Mouse (Mus musculus) mesoderm, embryonic 11.5 days (tissue): ENCODE data around the gene Rasa3.
A peak's percentile ranks its signal among the peaks of the same experiment; 100 is the strongest.

Experiments used
- DNase-seq: peaks from one replicate; pipeline ENCODE4 v3.0.0-alpha.2; 2012; ENCODE audit warnings: low read depth, low spot score

Gene Rasa3

DNA sequence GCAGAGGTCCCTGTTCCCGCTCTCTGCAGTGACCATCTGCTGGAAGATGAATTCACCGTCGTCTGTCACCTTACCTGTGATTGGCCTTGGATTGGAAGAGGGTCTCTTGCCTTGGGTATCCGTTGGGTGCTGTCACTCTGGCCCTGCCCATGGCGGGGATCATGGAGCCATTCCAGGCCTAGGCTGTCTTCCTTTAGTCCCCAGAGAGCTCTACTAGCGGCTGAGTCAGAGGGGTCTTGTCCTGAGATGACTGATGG is 125.9 kb downstream of the Rasa3 start:
- DNase-seq = no peak

DNA sequence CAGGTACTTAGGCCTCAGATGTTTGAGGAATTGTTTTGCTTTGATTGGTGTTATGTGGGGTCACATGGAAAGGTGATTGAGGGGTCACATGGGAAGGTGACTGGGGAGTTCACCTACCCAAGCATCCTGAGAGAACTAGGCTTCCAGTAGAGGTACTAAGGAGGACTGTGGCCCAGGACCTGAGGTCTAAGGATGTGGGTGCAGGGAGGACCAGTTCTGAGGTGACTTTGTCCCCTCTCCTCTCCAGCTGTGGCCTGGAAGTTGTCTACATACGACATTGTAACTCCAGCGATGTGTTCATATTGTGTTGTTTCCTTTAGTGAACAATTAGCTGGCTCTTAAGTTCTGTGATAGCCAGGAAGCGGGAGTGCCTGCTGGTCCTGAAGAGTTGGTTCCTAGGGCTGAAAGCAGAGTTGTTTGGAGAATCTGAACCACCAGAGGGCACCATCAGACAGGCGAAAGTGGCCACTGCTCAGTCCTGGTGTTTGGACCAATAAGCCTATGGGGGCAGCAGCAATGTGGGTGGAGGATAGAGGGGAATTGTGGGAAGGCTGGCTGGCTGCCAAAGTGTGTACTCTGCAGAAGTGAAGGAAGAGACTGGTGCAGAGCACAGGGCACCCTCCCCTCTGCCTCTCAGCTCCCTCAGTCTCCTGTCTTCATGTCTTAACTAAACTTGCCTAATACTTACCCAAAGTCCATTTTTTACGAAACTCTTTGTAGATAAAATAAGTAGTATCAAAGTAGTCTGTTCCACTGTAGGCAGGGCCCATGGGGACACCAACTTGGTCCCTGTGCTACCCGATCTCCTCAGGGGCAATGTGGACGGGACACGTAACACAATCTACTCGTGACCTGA is 126.5 kb downstream of the Rasa3 start:
- peak; percentile 89 for DNase-seq

DNA sequence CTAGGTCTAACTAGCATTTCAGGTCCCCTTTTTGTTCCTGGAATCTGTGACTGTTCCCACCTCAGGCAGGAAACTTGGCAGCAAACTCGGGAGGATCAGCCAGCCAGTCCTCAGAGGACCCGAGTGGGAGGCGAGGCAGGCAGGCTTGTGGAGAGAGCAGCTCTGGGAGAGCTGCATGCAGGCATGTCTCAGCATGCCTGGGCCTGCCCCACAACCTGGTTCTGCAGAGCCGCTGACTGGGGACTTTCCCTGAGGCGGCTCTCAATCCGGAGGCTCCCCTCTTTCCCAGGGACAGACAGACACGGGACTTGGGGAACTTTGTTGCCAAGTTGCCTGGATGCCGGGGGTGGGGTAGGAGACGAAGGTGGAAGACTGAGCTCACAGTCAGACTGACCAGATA is 128.6 kb downstream of the Rasa3 start:
- no peak for DNase-seq

DNA sequence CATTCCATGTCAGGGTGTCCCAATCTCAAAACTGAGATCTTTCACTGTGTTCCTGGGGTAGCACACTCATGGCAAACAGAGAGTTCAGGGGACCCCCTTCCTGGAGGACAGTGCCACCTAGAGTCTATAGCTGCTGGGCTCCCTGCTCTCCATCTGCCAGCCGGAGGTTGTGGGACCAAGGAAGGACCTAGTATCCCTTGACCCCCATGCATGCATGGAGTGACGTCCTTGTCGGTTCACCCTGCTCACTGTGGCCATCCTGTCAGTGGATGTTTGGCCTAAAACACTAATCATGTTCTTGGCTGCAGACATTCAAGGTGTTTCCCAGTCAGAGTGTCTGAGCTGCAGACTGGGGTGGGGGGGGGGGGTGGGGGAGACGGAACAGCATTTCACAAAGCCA is 129.2 kb downstream of the Rasa3 start:
- no peak for DNase-seq

DNA sequence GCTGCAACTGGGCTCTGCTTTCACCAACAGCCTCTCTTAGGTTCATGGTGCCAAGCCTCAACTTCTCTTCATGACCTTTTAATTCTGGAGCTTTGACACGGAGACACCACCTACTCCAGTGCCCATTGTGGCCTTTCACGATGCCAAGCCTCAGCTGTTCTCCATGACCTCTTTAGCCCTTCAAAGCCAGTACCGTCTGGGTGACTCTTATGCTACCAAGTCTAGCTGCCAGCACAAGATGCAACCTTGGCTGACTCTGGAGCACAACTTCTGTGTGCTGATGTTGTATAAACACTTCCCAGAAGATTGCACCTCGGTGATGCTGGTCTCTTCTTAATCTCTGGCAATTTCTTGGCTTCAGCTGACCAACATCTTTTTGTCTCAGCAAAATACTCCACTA is 131.0 kb downstream of the Rasa3 start:
- DNase-seq = no peak

DNA sequence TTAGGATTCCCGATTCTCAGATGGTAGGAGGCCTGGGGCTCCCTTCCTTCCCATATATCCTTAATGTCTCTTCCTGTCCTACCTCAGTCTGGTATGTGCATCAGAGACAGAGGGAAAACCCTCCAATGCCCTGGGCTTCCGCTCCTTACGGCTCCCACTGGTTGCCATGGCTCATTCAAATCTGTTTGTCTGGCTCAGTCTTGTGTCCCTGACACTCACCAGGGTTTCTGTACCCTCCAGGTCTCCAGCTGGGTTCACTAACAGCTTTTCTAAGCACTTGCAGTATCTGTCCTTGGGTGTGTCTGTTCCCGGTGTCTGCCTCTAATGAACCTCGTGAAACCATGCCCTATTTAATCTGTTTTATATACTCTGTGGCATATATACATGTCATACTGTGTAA is 135.9 kb downstream of the Rasa3 start:
- DNase-seq = no peak

DNA sequence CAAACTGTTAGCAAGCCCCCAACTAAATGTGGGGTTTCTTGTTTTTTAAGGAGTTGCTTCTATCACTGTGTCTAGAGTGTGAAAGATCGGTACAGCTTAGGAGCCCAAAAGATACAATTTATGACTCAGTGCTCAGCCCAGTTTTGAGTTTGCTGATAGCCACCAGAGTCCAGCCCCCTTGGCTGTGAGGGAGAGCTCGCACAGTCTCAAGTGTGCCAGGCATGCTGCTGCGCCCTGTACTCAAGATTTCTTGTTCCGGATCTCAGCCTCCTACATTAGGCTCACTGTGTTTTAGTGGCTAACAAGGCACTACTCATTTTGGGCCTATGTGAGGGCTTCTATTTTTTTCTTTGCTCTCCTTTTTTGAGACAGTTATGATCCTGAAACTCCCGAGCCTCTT is 137.3 kb downstream of the Rasa3 start:
- DNase-seq = no peak

DNA sequence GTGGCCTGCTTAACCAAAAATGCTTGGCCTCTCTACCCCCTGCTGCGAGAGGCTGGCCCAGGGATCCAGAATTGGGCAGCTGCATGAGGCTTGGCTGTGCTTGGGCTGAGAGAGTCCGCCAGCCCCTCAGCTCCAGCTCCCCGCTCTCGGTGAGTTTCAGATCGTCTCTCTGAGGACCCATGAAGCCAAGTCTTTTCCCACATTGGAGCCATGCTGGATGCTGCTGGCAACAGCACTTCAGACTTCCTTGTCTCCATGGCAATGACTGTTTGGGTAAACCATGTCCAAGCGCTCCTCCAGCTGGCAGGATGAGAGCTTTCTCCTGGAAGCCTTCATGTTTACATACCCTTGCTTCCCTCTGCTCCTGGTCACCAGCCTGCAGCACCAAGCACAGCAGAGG is 138.6 kb downstream of the Rasa3 start:
- DNase-seq = no peak

DNA sequence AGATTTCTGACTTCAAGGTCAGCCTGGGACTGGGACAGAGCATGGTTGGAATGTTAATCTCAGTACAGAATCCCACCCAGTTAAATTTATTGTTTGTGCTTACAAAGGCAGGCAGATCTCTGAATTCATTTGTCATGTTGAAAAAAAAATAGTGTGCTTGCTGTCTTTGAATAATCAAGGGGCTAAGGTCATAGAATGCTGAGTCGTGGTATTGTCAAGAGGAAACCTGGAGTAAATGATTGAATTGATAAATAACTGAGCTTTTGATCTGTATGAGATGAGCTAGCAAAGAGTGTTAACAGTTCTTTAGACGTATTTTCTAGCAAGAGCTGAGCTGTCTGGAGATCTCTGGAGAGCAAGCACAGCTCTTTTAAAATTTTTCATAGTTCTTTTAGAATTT is 140.3 kb downstream of the Rasa3 start:
- DNase-seq = no peak

DNA sequence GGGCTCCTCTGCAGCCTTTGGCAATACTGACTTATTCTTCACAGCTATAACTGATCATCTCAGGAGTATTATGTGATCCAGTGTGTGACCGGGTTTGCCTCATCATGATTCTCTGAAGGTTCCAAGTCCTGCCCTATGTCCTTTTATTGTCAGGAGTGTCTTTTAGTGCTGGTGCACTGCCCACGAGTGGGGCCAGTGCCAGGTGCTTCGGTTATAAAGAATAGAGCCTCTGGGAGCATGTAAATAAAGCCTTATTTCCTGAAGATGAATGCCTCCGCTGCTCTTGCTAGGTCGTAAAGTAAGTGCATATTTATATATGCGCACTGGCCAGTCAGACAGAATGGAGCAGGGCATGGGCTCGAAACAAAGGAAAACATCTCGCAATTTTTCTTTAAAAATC is 144.3 kb downstream of the Rasa3 start:
- DNase-seq = no peak

DNA sequence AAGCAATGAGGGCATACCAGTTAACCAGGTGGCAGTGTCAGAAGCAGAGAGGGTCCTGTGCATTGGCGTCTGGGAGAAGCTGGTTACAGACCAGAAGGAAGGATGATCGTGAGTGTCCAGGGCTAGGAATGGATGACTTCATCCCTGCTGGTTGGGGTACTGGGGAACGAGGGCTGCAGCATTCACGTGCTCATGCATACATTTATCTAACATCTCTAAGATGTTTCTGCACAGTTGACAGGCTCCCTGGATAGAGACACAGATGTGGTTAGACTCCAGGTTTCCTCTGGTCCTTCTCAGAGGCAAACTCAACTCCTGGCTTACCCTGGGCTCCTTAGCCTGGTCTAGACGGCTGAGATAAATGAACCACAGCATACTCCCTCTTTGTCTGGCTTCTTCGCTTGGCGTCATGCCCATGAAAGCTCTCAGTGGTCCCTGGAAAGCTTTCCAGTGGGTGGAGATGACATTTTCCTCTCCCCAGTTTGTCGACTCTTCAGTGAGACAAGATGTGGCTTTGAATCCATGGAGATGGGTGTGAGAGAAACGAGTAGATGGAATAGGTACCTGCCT is 145.7 kb downstream of the Rasa3 start:
- DNase-seq = no peak

DNA sequence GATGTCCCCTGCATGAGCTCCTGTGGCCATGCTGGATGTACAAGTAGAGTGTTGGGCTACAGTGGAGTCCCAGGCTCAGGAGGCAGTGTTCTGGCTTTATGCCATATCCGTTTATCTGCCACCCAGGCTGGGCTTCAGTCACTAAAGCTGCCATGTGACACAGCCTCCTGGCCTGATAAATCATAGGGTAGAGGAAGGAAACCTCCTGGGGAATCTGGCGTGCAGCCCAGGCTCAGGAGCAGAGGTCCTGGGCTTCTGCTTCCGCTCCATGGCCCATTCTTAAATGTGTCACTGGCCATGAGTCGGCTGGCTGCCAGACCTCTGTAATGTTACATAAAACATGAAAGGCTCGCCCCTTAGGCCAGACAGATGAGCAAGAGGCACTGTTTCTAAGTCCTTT is 146.5 kb downstream of the Rasa3 start:
- peak; percentile 44 for DNase-seq

DNA sequence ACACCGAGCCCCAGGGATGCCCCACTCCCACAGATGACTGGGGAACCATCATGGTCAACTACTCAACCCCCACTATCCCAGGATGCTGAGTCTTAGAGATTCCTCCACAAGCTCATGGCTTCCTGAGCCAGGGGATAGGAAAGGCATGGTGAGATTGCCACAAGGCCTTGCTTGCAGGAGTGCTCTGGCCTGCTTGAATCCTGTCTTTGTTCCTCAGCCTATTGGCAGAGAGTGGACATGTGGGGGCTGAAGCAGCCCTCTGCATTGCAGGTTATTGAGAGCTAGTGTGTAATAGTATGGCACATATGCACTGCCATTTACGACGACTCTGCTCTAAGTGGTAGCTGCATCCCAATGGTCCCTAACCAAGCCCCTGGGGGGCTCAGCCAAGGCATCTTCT is 147.0 kb downstream of the Rasa3 start:
- no peak for DNase-seq

DNA sequence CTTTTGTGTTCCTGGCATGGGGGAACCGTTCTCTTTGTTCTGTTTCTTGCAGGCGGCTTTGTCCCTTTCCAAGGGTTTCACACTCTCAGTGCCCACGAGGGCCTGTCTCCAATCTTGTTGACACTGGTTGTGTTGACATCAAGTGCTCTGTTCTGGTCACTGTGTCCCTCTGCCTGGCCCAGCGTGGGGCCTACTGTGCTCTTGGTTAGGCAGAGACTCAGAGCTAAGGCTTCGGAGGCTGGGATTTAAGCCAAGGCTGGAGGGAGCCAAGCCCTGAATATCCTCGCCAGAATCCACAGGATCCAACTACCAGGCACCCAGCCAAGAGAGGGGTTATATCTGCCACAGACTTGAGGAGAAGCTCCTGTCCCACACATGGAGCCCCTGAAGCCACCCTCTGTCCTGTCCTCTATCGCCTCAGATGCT is 147.5 kb downstream of the Rasa3 start:
- DNase-seq = no peak

DNA sequence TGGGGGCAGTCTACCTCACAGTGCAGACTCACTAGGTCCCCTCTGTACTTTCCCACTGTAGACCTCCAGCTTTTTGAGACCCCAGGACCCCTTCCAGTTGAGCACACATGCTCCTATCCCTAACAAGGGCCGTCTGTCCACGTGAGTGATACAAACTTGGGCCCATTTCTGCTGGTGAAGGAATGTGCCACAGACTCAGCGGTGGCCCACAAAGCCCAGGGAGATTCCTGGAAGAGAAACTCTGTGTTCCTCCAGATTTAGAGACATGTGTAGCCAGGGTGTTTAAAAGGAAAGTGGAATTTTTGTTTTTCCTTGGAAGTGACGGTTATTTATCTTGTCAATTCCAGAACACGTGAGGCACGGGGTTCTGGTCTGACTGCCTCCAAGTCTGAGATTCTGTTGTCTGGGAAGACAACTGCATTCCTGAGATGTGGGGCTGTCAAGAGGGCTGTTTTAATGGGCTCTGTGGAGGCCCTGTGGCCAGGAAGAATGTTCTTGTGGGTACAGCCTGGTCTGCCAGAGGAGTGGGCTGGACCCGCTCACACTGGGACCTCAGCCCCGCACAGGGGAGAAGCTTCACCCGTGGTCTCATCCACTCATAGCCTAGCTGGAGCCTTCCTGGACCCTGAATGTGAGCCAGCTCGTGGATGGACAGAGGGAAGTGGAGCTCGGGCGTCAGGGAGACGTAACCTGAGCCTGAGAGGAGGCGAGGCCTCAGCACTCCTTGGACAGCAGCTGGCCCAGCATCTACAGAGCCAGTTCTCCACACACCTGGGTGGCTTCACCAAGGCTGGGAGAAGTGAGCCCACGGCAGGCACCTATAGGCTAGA is 148.2 kb downstream of the Rasa3 start:
- DNase-seq = no peak

DNA sequence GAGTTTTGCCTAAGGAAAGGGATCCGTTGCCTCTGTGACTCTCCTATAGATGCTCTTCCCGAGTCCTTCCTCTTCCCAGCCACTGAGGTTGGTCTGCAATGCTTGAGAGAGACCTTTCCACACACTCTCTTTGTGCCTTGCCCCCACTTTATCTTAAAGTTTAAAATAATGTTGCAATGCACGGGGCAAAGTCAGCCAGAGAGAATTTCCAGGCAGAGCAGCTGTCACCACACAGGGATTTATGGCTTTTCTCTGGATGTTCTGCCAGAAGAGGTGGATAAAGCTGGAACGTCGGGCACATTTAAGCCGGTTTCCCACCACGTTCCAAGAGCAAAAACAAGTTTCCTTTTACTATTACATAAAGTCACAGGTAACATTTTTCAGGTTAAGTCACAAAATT is 156.0 kb downstream of the Rasa3 start:
- DNase-seq = no peak

DNA sequence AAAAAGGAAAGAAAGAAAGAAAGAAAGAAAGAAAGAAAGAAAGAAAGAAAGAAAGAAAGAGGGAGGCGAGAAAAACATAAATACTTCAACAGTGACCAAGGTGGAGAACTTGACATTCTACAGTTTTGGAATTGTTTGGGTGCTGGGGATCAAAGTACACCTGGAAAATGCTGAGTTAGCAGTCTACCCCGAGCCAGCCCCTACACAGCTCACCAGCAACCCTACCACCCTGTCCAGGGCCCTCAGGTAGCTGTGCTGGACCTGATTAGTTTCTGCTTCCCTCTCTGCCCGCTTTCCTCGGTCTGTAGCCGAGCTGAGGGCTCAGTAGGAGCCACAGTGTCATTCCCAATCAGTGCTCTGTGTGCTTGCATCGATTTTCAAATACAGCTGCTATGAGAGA is 157.1 kb downstream of the Rasa3 start:
- no peak for DNase-seq

DNA sequence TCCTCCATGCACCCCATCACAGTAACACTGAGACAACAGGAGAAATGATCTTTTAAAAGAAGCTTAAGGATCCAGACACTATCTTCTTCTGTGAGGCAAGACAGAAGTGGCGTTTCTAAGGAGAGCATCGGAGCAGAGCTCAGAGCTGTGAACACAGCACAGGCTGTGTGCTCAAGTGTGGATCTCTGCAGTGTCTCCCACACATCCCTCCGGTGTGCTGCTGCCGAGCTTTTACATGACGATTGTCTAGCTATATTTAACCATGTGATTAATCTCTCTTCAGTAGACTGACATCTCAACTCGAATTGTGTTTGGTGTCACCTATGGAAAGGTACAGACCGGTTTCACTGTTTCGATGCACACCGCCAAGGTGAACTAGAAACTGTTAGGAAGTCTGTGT is 157.9 kb downstream of the Rasa3 start:
- no peak for DNase-seq

DNA sequence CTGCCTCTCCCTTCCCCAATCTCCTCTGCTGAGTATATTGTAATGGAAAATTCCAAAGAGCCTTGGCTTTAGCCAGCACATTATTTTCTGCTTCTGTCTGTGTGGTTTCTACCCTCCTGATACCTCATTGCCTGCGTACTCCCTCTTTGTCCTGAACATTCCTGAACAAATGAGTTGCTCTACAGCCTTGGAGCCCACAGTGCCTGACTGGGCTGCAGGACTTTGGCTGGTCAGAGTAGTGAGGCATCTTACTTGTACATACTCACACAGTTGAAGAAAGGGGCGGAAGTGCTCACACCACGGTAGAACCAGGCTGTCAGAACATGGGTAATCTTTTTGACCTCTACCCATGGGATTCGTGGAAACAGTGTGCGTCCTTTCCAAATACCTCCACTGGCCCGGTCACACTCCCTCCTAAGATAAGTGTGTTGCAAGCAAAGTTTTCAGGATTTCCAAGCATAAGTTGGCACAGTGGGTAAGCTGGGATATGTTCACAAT is 160.1 kb downstream of the Rasa3 start:
- no peak for DNase-seq
